Mouse (Mus musculus) lung, adult 2 months (tissue): ENCODE data around the gene Rps6kb1. TPM values are rescaled to one million over a fixed set of nuclear protein-coding genes. Genes with fewer than 3 reads are reported as not detected.
"Not testable (repeated sequence)": the region's sequence is repeated elsewhere in the genome, so short reads cannot be mapped to it uniquely, and the experiment has no call there.

Experiments
- DNase-seq: peaks from one replicate; pipeline ENCODE4 v3.0.0; 2022
- H3K4me1 ChIP-seq: fragments of 200-500 bp; 2 replicates; pipeline ENCODE4 v1.6.1; 2011; ENCODE audit warnings: low read length; ENCODE audit not compliant: control insufficient read depth, insufficient read depth
- H3K4me3 ChIP-seq: fragments of 200-500 bp; replicated peaks from 2 replicates; pipeline ENCODE3; 2011; ENCODE audit warnings: low read depth, mild to moderate bottlenecking, control low read depth, low read length; ENCODE audit errors: extremely low read depth
- CTCF ChIP-seq: fragments of 200-500 bp; IDR thresholded peaks from 2 replicates; pipeline ENCODE4 v1.5.1; 2011; ENCODE audit warnings: mild to moderate bottlenecking, low read length, control low read depth; ENCODE audit not compliant: insufficient read depth
- POLR2A ChIP-seq: fragments of 200-500 bp; IDR thresholded peaks from 2 replicates; pipeline ENCODE4 v1.6.1; 2011; ENCODE audit warnings: low read depth, mild to moderate bottlenecking, control low read depth, low read length, borderline replicate concordance; ENCODE audit errors: extremely low read depth
- WGBS: fragments of 180-500 bp; shearing (Covaris S2); methylation state at CpG from one replicate; pipeline ENCODE4 v1.1.7; 2018; 5-methylcytosine and 5-hydroxymethylcytosine counted together
- polyA plus RNA-seq: library from polyadenylated mRNA; depleted of rRNA; stranded (reverse); fragments of >200 nt; gene quantifications from 2 replicates; pipeline ENCODE4 v1.2.3, GENCODE M21; 2012

Gene Rps6kb1
- polyA plus RNA-seq, 1 experiment: 7.4 TPM

DNA sequence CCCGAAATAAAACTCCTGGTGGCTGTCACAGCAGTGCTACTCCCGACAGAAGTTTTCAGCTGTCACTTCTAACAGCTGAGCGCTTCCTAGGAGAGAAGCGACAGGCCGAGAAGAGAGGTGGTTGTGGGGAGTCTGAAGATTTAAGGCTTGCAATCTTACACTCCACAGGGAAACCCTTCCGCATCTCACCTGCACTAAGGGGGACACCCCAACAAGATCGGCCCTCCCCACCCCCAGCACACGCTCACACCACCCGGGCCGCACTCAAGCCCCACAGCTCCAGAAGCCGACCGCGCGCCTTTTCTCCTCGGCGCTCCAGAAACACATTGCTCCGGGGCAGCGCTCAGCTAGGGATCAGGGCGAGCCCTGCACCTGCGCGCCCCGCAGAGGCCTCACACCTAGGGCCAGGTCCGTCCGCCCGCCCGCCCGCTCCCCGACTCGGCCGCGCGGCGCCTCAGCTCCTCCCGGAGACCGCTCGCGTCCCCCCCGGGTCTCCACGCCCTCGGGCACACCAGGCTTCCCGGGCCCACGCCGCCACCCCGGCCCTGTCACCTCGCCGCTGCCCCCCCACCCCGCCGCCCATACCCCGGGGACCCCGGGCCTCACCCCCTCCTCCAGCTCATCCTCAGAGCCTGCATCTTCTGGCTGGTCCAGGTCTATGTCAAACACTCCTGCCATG, 506 bp downstream of the Rps6kb1 start:
- DNase-seq: no peak
- Histone ChIP-seq H3K4me3 (peak overlapping the region; percentile 97), H3K4me1 (peaks cover 4% of the 10 kb centered on the region)
- under 1% methylated on average over 50 of the region's 50 CpGs for WGBS
- TF ChIP-seq POLR2A: no peak
- no peak for TF ChIP-seq CTCF

- 70% methylated on average over 1 of the region's 1 CpGs for WGBS
- TF ChIP-seq CTCF (no peak), POLR2A (no peak)
- Histone ChIP-seq H3K4me3 (no peak overlapping the region), H3K4me1 (peaks cover 4% of the 10 kb centered on the region)
- DNase-seq: no peak
Observed at GRCm38 (mm10) chr11:86542851-86543250, 1.8 kb downstream of the Rps6kb1 start.

GRCm38 (mm10) chr11:86540476-86540845, 4.1 kb downstream of the Rps6kb1 start:
- TF ChIP-seq POLR2A (no peak), CTCF (no peak)
- no peak for DNase-seq
- H3K4me1 ChIP-seq: peaks cover under 1% of the 10 kb centered on the region
- 51% methylated on average over 2 of the region's 2 CpGs for WGBS
- H3K4me3 ChIP-seq: no peak overlapping the region

- Histone ChIP-seq H3K4me3 (no peak overlapping the region), H3K4me1 (no peaks in the 10 kb centered on the region; the same call in none of the 2 replicates)
- 67% methylated on average over 6 of the region's 6 CpGs for WGBS
- DNase-seq: no peak
- TF ChIP-seq POLR2A (no peak), CTCF (no peak)
Observed at GRCm38 (mm10) chr11:86539716-86540475, 4.7 kb downstream of the Rps6kb1 start.

DNA sequence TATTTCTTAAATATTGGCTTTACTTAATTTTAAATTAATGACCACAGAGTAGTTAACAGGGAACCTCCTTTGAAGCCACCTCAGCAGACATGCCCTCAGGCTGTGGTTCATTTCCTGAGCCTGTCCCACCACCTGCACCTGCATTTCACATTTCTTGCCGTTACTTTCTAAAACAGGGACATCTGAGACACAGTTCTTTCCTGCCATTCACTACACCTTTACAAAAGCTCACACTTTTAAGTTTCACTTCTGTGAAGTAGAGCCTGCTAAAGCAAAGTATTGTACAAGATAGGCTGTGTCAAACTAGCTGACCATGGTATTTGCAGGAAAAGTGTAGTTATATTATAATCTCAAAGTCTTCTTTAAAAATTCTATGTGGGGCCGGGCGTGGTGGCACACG, 5.8 kb downstream of the Rps6kb1 start:
- Histone ChIP-seq H3K4me3 (no peak overlapping the region), H3K4me1 (no peaks in the 10 kb centered on the region; the same call in none of the 2 replicates)
- no peak for DNase-seq
- TF ChIP-seq CTCF: no peak
- TF ChIP-seq POLR2A: no peak
- 84% methylated on average over 4 of the region's 4 CpGs for WGBS

- WGBS: 79% methylated on average over 5 of the region's 5 CpGs
- peaks cover 2% of the 10 kb centered on the region for H3K4me1 ChIP-seq
- H3K4me3 ChIP-seq: no peak overlapping the region
- no peak for DNase-seq
- TF ChIP-seq CTCF (no peak), POLR2A (no peak)
Observed at GRCm38 (mm10) chr11:86534201-86534910, 10.2 kb downstream of the Rps6kb1 start.

DNA sequence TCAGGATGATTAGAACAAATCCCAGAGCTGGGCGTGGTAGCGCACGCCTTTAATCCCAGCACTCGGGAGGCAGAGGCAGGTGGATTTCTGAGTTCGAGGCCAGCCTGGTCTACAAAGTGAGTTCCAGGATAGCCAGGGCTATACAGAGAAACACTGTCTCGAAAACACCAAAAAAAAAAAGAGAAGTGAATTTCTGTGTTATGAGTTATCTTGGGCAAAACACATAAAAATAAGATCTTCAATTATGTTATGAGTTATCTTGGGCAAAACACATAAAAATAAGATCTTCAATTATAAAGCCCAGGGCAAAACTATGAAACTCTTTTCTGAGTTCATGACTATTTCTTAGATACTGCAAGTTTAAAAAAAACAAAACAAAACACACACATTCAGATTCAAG, 11.3 kb downstream of the Rps6kb1 start:
- not testable (repeated sequence) for H3K4me3 ChIP-seq, H3K4me1 ChIP-seq, DNase-seq
- WGBS: 89% methylated on average over 6 of the region's 6 CpGs

DNA sequence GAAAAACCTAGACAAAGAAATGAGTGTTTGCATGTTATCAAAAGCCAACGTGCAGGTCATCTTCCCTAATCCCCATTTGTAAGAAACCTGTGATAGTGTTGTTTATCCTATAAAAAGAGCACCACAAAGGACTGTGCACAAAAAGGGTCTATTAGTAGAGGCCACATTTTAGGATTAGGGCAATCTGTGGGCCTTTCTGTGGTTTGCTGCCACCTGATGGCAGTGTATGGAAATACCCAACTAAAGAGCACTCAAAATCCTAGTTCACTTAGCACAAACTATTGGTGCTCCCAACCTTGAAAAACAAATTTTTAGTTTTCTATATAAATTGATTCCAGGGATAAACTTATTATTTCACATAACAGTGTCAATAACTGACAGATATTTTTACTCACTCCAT, 11.8 kb downstream of the Rps6kb1 start:
- H3K4me1 ChIP-seq: peaks cover 2% of the 10 kb centered on the region
- H3K4me3 ChIP-seq: no peak overlapping the region
- no peak for TF ChIP-seq POLR2A
- peak; percentile 40 for TF ChIP-seq CTCF
- no peak for DNase-seq
- 56% methylated on average over 1 of the region's 1 CpGs for WGBS

- Histone ChIP-seq H3K4me3 (no peak overlapping the region), H3K4me1 (peaks cover 2% of the 10 kb centered on the region)
- 86% methylated on average over 4 of the region's 4 CpGs for WGBS
- no peak for DNase-seq
- no peak for TF ChIP-seq POLR2A
- TF ChIP-seq CTCF: no peak
Observed at GRCm38 (mm10) chr11:86527528-86527927, 17.1 kb downstream of the Rps6kb1 start.

GRCm38 (mm10) chr11:86519751-86520150, 24.9 kb downstream of the Rps6kb1 start:
- H3K4me1 ChIP-seq: no peaks in the 10 kb centered on the region
- no peak for DNase-seq
- no peak for TF ChIP-seq POLR2A
- TF ChIP-seq CTCF: no peak
- no peak overlapping the region for H3K4me3 ChIP-seq
- 85% methylated on average over 7 of the region's 7 CpGs for WGBS
